Mouse (Mus musculus): ENCODE results near the gene Gabbr1. TPM values are rescaled to one million over a fixed set of nuclear protein-coding genes. Genes with fewer than 3 reads are reported as not detected.
A peak's percentile ranks its signal among the peaks of the same experiment; 100 is the strongest.

Gabbr1 gene
- total and polyA plus RNA-seq, 2 experiments from 2014 or later, result 80.1 to 416 TPM

- Histone ChIP-seq H3K4me1 (ENCODE audit: insufficient read depth) (peaks cover 7% of the 10 kb centered on the region; the same call in 1 of the 2 replicates), H3K36me3 (ENCODE audit: insufficient read depth) (peaks cover 6% of the 10 kb centered on the region), H3K9me3 (ENCODE audit: low read length) (no peaks in the 10 kb centered on the region), H3K27me3 (ENCODE audit: insufficient read depth, low read length) (no peaks in the 10 kb centered on the region), H3K4me3 (ENCODE audit: low read depth, low read length) (peak overlapping the region; percentile 69), H3K27ac (ENCODE audit: low read depth, low read length) (peak overlapping the region; percentile 86), H3K4me2 (ENCODE audit: low read depth) (peak overlapping the region; percentile 84), H3K9ac (peak overlapping the region; percentile 84)
- DNase-seq, result peak; percentile 74
- peak; percentile 13 for ATAC-seq
- 3% methylated on average over 39 of the region's 39 CpGs for WGBS
- TF ChIP-seq CTCF (IDR thresholded peaks at IDR 0.05; ENCODE audit: low read depth), result peak; percentile 75
Observed at GRCm38 (mm10) chr17:37049570-37050310, 4.0 kb downstream of the Gabbr1 start.

- no peaks in the 10 kb centered on the region for H3K27me3 ChIP-seq (ENCODE audit: insufficient read depth, low read length)
- H3K4me3 ChIP-seq (ENCODE audit: low read depth, low read length), result peak overlapping the region; percentile 69
- peaks cover 12% of the 10 kb centered on the region for H3K36me3 ChIP-seq (ENCODE audit: insufficient read depth)
- H3K9ac ChIP-seq, result peak overlapping the region; percentile 84
- no peaks in the 10 kb centered on the region for H3K9me3 ChIP-seq (ENCODE audit: low read length)
- peak; percentile 92 for DNase-seq
- peak overlapping the region; percentile 86 for H3K27ac ChIP-seq (ENCODE audit: low read depth, low read length)
- TF ChIP-seq CTCF (IDR thresholded peaks at IDR 0.05; ENCODE audit: low read depth), result no peak
- H3K4me1 ChIP-seq (ENCODE audit: insufficient read depth), result peaks cover 7% of the 10 kb centered on the region; the same call in 1 of the 2 replicates
- ATAC-seq, result peak; percentile 67
- WGBS, result 2% methylated on average over 22 of the region's 22 CpGs
- H3K4me2 ChIP-seq (ENCODE audit: low read depth), result peak overlapping the region; percentile 84
Observed at GRCm38 (mm10) chr17:37050399-37050798, 4.6 kb downstream of the Gabbr1 start.

GRCm38 (mm10) chr17:37050876-37051275, 5.1 kb downstream of the Gabbr1 start:
- H3K27me3 ChIP-seq (ENCODE audit: insufficient read depth, low read length), result no peaks in the 10 kb centered on the region
- H3K4me1 ChIP-seq (ENCODE audit: insufficient read depth), result peaks cover 7% of the 10 kb centered on the region; the same call in 1 of the 2 replicates
- peak overlapping the region; percentile 84 for H3K9ac ChIP-seq
- ATAC-seq (peak; percentile 40), DNase-seq (peak; percentile 62)
- H3K27ac ChIP-seq (ENCODE audit: low read depth, low read length), result peak overlapping the region; percentile 86
- peak overlapping the region; percentile 84 for H3K4me2 ChIP-seq (ENCODE audit: low read depth)
- TF ChIP-seq CTCF (IDR thresholded peaks at IDR 0.05; ENCODE audit: low read depth), result peak; percentile 23; the same call in 1 of the 2 replicates
- WGBS, result 3% methylated on average over 27 of the region's 27 CpGs
- H3K36me3 ChIP-seq (ENCODE audit: insufficient read depth), result peaks cover 17% of the 10 kb centered on the region
- H3K4me3 ChIP-seq (ENCODE audit: low read depth, low read length), result peak overlapping the region; percentile 69
- H3K9me3 ChIP-seq (ENCODE audit: low read length), result no peaks in the 10 kb centered on the region

- Histone ChIP-seq H3K4me2 (ENCODE audit: low read depth) (peak overlapping the region; percentile 84), H3K4me1 (ENCODE audit: insufficient read depth) (peaks cover 7% of the 10 kb centered on the region; the same call in 1 of the 2 replicates), H3K9me3 (ENCODE audit: low read length) (no peaks in the 10 kb centered on the region), H3K36me3 (ENCODE audit: insufficient read depth) (peaks cover 26% of the 10 kb centered on the region), H3K9ac (peak overlapping the region; percentile 84; the same call in 1 of the 2 replicates), H3K4me3 (ENCODE audit: low read depth, low read length) (peak overlapping the region; percentile 69), H3K27ac (ENCODE audit: low read depth, low read length) (no peak overlapping the region), H3K27me3 (ENCODE audit: insufficient read depth, low read length) (no peaks in the 10 kb centered on the region)
- WGBS, result 40% methylated on average over 4 of the region's 4 CpGs
- no peak for ATAC-seq
- TF ChIP-seq CTCF (IDR thresholded peaks at IDR 0.05; ENCODE audit: low read depth), result no peak
- DNase-seq, result no peak
Observed at GRCm38 (mm10) chr17:37051745-37052144, 6.0 kb downstream of the Gabbr1 start.

GRCm38 (mm10) chr17:37056957-37057356, 11.2 kb downstream of the Gabbr1 start:
- Histone ChIP-seq H3K4me1 (ENCODE audit: insufficient read depth) (no peaks in the 10 kb centered on the region), H3K4me3 (ENCODE audit: low read depth, low read length) (no peak overlapping the region), H3K27me3 (ENCODE audit: insufficient read depth, low read length) (no peaks in the 10 kb centered on the region), H3K9me3 (ENCODE audit: low read length) (no peaks in the 10 kb centered on the region), H3K9ac (no peak overlapping the region), H3K27ac (ENCODE audit: low read depth, low read length) (peak overlapping the region; percentile 50; the same call in 1 of the 2 replicates), H3K4me2 (ENCODE audit: low read depth) (no peak overlapping the region), H3K36me3 (ENCODE audit: insufficient read depth) (peaks cover 58% of the 10 kb centered on the region)
- no peak for TF ChIP-seq CTCF (IDR thresholded peaks at IDR 0.05; ENCODE audit: low read depth)
- ATAC-seq, result peak; percentile 66
- DNase-seq, result no peak
- 51% methylated on average over 6 of the region's 6 CpGs for WGBS

GRCm38 (mm10) chr17:37061435-37061834, 15.7 kb downstream of the Gabbr1 start:
- 36% methylated on average over 3 of the region's 3 CpGs for WGBS

GRCm38 (mm10) chr17:37062101-37062641, 16.4 kb downstream of the Gabbr1 start:
- Histone ChIP-seq H3K4me2 (ENCODE audit: low read depth) (no peak overlapping the region), H3K36me3 (ENCODE audit: insufficient read depth) (peaks cover 73% of the 10 kb centered on the region), H3K27me3 (ENCODE audit: insufficient read depth, low read length) (no peaks in the 10 kb centered on the region), H3K4me3 (ENCODE audit: low read depth, low read length) (no peak overlapping the region), H3K9me3 (ENCODE audit: low read length) (no peaks in the 10 kb centered on the region), H3K9ac (no peak overlapping the region), H3K27ac (ENCODE audit: low read depth, low read length) (peak overlapping the region; percentile 64), H3K4me1 (ENCODE audit: insufficient read depth) (no peaks in the 10 kb centered on the region)
- whole genome bisulfite sequencing, result 29% methylated on average over 10 of the region's 10 CpGs
- no peak for DNase-seq
- ATAC-seq, result peak; percentile 77
- no peak for TF ChIP-seq CTCF (IDR thresholded peaks at IDR 0.05; ENCODE audit: low read depth)

More at GRCm38 (mm10) chr17:37061435-37061834, 15.7 kb downstream of the Gabbr1 start:
- no peaks in the 10 kb centered on the region for H3K4me1 ChIP-seq (ENCODE audit: insufficient read depth)
- H3K4me3 ChIP-seq (ENCODE audit: low read depth, low read length), result no peak overlapping the region
- no peak overlapping the region for H3K9ac ChIP-seq
- TF ChIP-seq CTCF (IDR thresholded peaks at IDR 0.05; ENCODE audit: low read depth), result no peak
- no peaks in the 10 kb centered on the region for H3K9me3 ChIP-seq (ENCODE audit: low read length)
- H3K27me3 ChIP-seq (ENCODE audit: insufficient read depth, low read length), result no peaks in the 10 kb centered on the region
- H3K4me2 ChIP-seq (ENCODE audit: low read depth), result no peak overlapping the region
- peaks cover 73% of the 10 kb centered on the region for H3K36me3 ChIP-seq (ENCODE audit: insufficient read depth)
- DNase-seq (no peak), ATAC-seq (no peak)
- H3K27ac ChIP-seq (ENCODE audit: low read depth, low read length), result no peak overlapping the region
